Mouse (Mus musculus) liver, embryonic 11.5 days (tissue): Measurements from ENCODE around the gene Ethe1. TPM values are rescaled to one million over a fixed set of nuclear protein-coding genes. Genes with fewer than 3 reads are reported as not detected.
A peak's percentile ranks its signal among the peaks of the same experiment; 100 is the strongest.

Experiments
- ATAC-seq: fragments of 200-750 bp; cut with Nextera tagmentation; replicated peaks from 2 replicates; pipeline ENCODE4 v1.8.0; 2017; ENCODE audit warnings: moderate number of reproducible peaks, mild to moderate bottlenecking, moderate TSS enrichment, moderate library complexity; ENCODE audit not compliant: low FRiP score
- DNase-seq: peaks from one replicate; pipeline ENCODE4 v3.0.0-alpha.2; 2017; ENCODE audit warnings: low spot score
- H3K27ac ChIP-seq: fragments of 300-500 bp; sonication (generic); 2 replicates; pipeline ENCODE4 v1.5.1; 2014; ENCODE audit warnings: mild to moderate bottlenecking, low read depth, low read length, control low read depth
- H3K27me3 ChIP-seq: fragments of 300-500 bp; sonication (generic); replicated peaks from 2 replicates; pipeline ENCODE4 v1.6.1; 2014; ENCODE audit warnings: low read length, mixed read lengths; ENCODE audit not compliant: control insufficient read depth, insufficient read depth
- H3K36me3 ChIP-seq: fragments of 300-500 bp; sonication (generic); 2 replicates; pipeline ENCODE4 v1.6.1; 2014; ENCODE audit warnings: mild to moderate bottlenecking, low read length, moderate library complexity, mixed read lengths; ENCODE audit not compliant: control insufficient read depth, insufficient read depth
- H3K4me1 ChIP-seq: fragments of 300-500 bp; sonication (generic); replicated peaks from 2 replicates; pipeline ENCODE4 v1.6.1; 2014; ENCODE audit warnings: low read length, mixed read lengths; ENCODE audit not compliant: control insufficient read depth, insufficient read depth
- H3K4me2 ChIP-seq: fragments of 300-500 bp; sonication (generic); 2 replicates; pipeline ENCODE4 v1.6.1; 2014; ENCODE audit warnings: mild to moderate bottlenecking, control low read depth, moderate library complexity
- H3K4me3 ChIP-seq: fragments of 300-500 bp; sonication (generic); 2 replicates; pipeline ENCODE4 v1.5.1; 2014; ENCODE audit warnings: low read depth, low read length, control low read depth
- H3K9ac ChIP-seq: fragments of 300-500 bp; sonication (generic); 2 replicates; pipeline ENCODE4 v1.6.1; 2014; ENCODE audit warnings: low read depth, low read length, control low read depth
- H3K9me3 ChIP-seq: fragments of 300-500 bp; sonication (generic); 2 replicates; pipeline ENCODE4 v1.6.1; 2016; ENCODE audit warnings: low read length, inconsistent platforms, mixed read lengths; ENCODE audit not compliant: control insufficient read depth
- WGBS: fragments of 180-500 bp; shearing (Covaris S2); extraction: QIAGEN DNeasy Blood & Tissue Kit; methylation state at CpG from one replicate; pipeline ENCODE4 v1.1.7; 2014; 5-methylcytosine and 5-hydroxymethylcytosine counted together
- polyA plus RNA-seq: library from polyadenylated mRNA; unstranded; fragments of >200 nt; fragmentation: Nextera tagmentation; extraction: Ambion mirVana; gene quantifications from 2 replicates; pipeline ENCODE4 v1.2.1, GENCODE M21; 2014

Gene Ethe1
- 20.7 and 21.9 TPM in 2 replicates for polyA plus RNA-seq

- peak within 1 kb of the TSS; percentile 56 for H3K4me3 ChIP-seq
- ATAC-seq (0 out of 2 replicates have a peak, but pooled peaks have one; percentile 18), DNase-seq (peak; percentile 62)
- H3K36me3 ChIP-seq, result no peaks in the 10 kb centered on the region
- no peak within 1 kb of the TSS for H3K27ac ChIP-seq
- 9% methylated on average over 30 of the region's 30 CpGs for WGBS
- H3K9ac ChIP-seq, result no peak within 1 kb of the TSS; the same call in 1 of the 2 replicates
- peak within 1 kb of the TSS; percentile 83 for H3K4me2 ChIP-seq
- H3K27me3 ChIP-seq, result peaks cover 32% of the 10 kb centered on the region
- H3K4me1 ChIP-seq, result peaks cover 21% of the 10 kb centered on the region
- no peaks in the 10 kb centered on the region for H3K9me3 ChIP-seq
Measured at GRCm38 (mm10) chr7:24587330-24588105, at the start of gene Ethe1, which contains the start of gene Zfp575. Gene Ethe1, plus strand, starts transcription at chr7:24587543. Gene Zfp575, minus strand, starts transcription at chr7:24587641.

GRCm38 (mm10) chr7:24537591-24537990, 49.8 kb upstream of the Ethe1 start:
- Histone ChIP-seq H3K4me3 (no peak overlapping the region), H3K9ac (no peak overlapping the region), H3K36me3 (peaks cover 9% of the 10 kb centered on the region), H3K4me1 (no peaks in the 10 kb centered on the region), H3K27me3 (peaks cover 13% of the 10 kb centered on the region), H3K4me2 (no peak overlapping the region), H3K9me3 (no peaks in the 10 kb centered on the region), H3K27ac (no peak overlapping the region)
- no peak for ATAC-seq
- DNase-seq, result no peak
- 71% methylated on average over 5 of the region's 5 CpGs for WGBS

GRCm38 (mm10) chr7:24538154-24538553, 49.2 kb upstream of the Ethe1 start:
- WGBS, result 46% methylated on average over 5 of the region's 5 CpGs
- H3K27me3 ChIP-seq, result peaks cover 12% of the 10 kb centered on the region
- H3K4me3 ChIP-seq, result no peak overlapping the region
- no peak for DNase-seq
- H3K4me2 ChIP-seq, result no peak overlapping the region
- H3K9ac ChIP-seq, result no peak overlapping the region
- no peaks in the 10 kb centered on the region for H3K9me3 ChIP-seq
- H3K27ac ChIP-seq, result no peak overlapping the region
- ATAC-seq, result no peak
- H3K4me1 ChIP-seq, result no peaks in the 10 kb centered on the region
- H3K36me3 ChIP-seq, result peaks cover 8% of the 10 kb centered on the region

- DNase-seq (no peak), ATAC-seq (no peak)
- H3K4me1 ChIP-seq, result no peaks in the 10 kb centered on the region
- H3K4me3 ChIP-seq, result no peak overlapping the region
- H3K9me3 ChIP-seq, result no peaks in the 10 kb centered on the region
- H3K9ac ChIP-seq, result no peak overlapping the region
- no peak overlapping the region for H3K27ac ChIP-seq
- H3K27me3 ChIP-seq, result peaks cover 7% of the 10 kb centered on the region
- no peak overlapping the region for H3K4me2 ChIP-seq
- peaks cover 4% of the 10 kb centered on the region for H3K36me3 ChIP-seq
- WGBS, result 61% methylated on average over 5 of the region's 5 CpGs
Measured at GRCm38 (mm10) chr7:24538701-24539100, 48.6 kb upstream of the Ethe1 start.

GRCm38 (mm10) chr7:24539686-24540085, 47.7 kb upstream of the Ethe1 start:
- no peaks in the 10 kb centered on the region for H3K4me1 ChIP-seq
- no peaks in the 10 kb centered on the region for H3K9me3 ChIP-seq
- H3K27me3 ChIP-seq, result no peaks in the 10 kb centered on the region
- DNase-seq (no peak), ATAC-seq (no peak)
- 90% methylated on average over 4 of the region's 4 CpGs for WGBS
- H3K4me3 ChIP-seq, result no peak overlapping the region
- no peak overlapping the region for H3K27ac ChIP-seq
- H3K4me2 ChIP-seq, result no peak overlapping the region
- no peak overlapping the region for H3K9ac ChIP-seq
- H3K36me3 ChIP-seq, result no peaks in the 10 kb centered on the region

GRCm38 (mm10) chr7:24544506-24544905, 42.8 kb upstream of the Ethe1 start:
- WGBS, result 74% methylated on average over 2 of the region's 2 CpGs
- Histone ChIP-seq H3K4me3 (no peak overlapping the region), H3K4me2 (no peak overlapping the region), H3K9ac (no peak overlapping the region), H3K36me3 (0 out of 2 replicates have a peak, but pooled peaks cover 7% of the 10 kb centered on the region), H3K4me1 (peaks cover 10% of the 10 kb centered on the region), H3K27me3 (no peaks in the 10 kb centered on the region), H3K27ac (no peak overlapping the region), H3K9me3 (no peaks in the 10 kb centered on the region)
- ATAC-seq (no peak), DNase-seq (no peak)

GRCm38 (mm10) chr7:24546068-24546614, 41.2 kb upstream of the Ethe1 start, which contains the start of the genes Pinlyp and Xrcc1:
Gene Pinlyp, minus strand, starts transcription at chr7:24546118.
Gene Xrcc1, plus strand, starts transcription at chr7:24546289.
- Histone ChIP-seq H3K9me3 (no peaks in the 10 kb centered on the region), H3K4me1 (peaks cover 10% of the 10 kb centered on the region), H3K4me2 (peak within 1 kb of the TSS; percentile 80), H3K4me3 (peak within 1 kb of the TSS; percentile 65), H3K27ac (peak within 1 kb of the TSS; percentile 34; the same call in 1 of the 2 replicates), H3K9ac (peak within 1 kb of the TSS; percentile 67), H3K36me3 (peaks cover 11% of the 10 kb centered on the region; the same call in 1 of the 2 replicates), H3K27me3 (no peaks in the 10 kb centered on the region)
- 41% methylated on average over 13 of the region's 13 CpGs for WGBS
- ATAC-seq, result peak; percentile 4; the same call in 1 of the 2 replicates
- DNase-seq, result no peak

GRCm38 (mm10) chr7:24546634-24547389, 40.5 kb upstream of the Ethe1 start:
- DNase-seq (peak; percentile 99), ATAC-seq (peak; percentile 99)
- peaks cover 11% of the 10 kb centered on the region; the same call in 1 of the 2 replicates for H3K36me3 ChIP-seq
- no peaks in the 10 kb centered on the region for H3K9me3 ChIP-seq
- peak overlapping the region; percentile 34; the same call in 1 of the 2 replicates for H3K27ac ChIP-seq
- no peaks in the 10 kb centered on the region for H3K27me3 ChIP-seq
- 1% methylated on average over 57 of the region's 57 CpGs for WGBS
- H3K4me3 ChIP-seq, result peak overlapping the region; percentile 65
- H3K9ac ChIP-seq, result peak overlapping the region; percentile 67
- H3K4me1 ChIP-seq, result peaks cover 10% of the 10 kb centered on the region
- H3K4me2 ChIP-seq, result peak overlapping the region; percentile 80
